Mouse (Mus musculus) left cerebral cortex, adult 11 months (tissue): ENCODE data around the gene Srr.

Experiments used
- DNase-seq: peaks from one replicate; pipeline ENCODE4 v3.0.0; 2022; ENCODE audit warnings: low spot score

Srr gene

DNA sequence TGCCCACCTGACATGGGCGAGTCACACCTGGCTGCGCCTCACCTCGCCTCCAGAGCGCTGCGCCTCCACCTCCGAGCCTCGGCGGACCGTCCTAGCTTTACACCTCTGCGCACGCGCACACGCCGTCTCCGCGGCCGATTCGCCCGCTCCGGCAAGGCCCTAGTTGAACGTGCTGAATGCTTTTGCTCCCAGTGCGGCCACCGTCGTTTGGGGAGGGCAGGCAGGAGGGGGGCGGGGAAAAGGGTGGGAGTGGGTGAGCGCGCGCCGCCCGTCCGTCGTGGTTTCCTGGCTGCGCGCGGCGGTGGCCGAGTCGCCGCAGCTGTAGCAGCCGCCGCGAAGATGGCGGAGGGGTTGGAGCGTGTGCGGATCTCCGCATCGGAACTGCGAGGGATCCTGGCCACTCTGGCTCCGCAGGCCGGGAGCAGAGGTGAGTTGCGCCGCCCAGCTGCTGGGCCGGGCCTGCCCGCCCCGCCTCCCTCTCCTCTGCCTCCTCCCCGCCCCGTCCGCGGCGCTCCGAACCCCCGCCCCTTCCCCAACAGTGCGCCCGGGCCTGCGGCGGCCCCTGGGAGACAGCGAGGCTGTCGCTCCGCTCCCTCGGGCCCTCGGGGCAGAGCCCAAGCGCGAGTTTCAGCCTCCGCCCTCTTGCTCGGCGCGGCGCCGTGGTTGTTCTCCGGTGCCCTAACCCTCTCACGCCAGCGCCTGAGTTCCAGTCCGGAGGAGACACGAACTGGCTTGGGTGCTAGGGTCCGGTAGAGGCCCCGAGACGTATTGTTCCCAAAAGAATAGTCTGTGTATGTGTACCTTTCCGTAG lies at the start of gene Srr, which contains the start of gene Smg6:
Gene Srr, minus strand, starts transcription at position 372 of the 811 bp plus-strand sequence.
Gene Smg6, plus strand, starts transcription at position 247 of the 811 bp plus-strand sequence.
- peak; percentile 85 for DNase-seq

DNA sequence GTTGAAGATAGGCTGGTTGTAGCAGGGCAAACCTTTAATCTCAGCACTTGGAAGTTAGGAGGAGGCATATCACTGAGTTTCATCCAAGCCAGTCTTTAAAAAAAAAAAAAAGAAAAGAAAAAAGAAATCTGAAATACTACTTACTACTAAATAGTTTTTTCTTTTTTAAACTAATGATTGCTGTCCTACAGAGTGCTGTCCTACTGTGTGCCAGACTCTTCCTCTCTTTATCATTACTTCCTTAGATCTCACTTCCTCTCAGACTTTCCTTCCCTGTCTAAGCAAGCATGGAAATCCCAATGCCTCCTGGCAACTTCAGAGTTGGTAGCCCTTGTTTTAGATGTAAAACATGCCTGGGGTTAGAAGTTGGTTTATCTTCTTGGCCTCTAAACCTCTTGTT lies 48.9 kb upstream of the Srr start:
- DNase-seq: no peak

DNA sequence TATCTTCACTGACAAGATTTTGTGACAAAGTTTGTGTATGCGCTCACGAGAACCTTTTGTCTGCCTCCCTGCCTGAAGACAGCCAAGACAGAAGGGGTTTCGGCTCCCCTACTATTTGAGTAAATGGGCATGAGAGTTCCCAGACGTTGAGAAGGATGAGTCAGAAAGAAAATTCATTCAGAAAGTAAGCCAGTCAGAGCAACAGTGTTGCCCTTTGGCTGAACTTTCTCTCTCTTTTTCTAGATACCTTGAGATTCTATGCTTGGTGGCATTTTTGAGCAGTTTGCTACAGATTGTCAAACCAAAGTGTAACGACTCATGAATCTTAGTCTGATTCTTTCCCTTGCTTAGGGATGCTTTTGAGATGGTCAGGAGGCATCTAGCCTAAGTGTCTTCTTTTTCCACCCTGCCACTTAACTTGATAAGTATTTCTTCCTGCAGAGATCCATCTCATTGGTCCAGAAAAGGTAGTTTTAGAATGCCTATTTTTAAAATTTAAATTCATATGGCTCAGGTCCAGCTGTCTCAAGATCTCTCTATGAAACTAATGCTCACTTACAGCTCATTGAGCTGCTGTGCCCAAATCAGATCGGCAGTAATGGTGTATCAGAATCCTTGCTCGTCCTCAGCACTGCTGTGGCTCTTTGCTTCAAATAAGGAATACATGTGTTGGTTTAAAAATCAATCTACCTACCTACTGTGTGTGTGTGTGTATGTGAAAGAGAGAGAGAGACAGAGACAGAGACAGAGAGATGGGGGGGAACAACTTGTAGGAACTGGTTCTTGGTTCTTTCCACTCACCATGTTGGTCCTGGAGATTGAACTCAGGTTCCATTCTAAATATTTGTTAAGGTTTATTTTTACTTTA lies 47.8 kb upstream of the Srr start:
- no peak for DNase-seq

DNA sequence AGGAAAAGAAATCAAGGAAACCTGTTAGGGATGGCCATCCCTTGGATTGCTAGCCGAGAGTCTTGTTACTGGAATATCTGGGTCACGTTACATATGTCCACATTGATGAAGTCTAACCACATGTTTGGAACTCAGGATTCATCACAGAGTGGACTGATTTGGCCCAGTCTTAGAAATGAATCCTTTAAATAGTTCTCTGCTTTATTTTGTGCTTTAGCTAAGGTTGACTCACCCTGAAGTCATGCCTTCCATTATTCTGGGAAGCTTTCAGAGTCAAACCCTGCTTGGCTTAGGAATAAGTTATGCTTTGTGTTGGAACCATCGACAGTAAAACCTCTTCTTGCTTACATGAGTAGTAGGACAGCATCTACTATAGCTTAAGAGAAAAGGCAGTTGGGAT lies 39.8 kb upstream of the Srr start:
- DNase-seq: no peak

DNA sequence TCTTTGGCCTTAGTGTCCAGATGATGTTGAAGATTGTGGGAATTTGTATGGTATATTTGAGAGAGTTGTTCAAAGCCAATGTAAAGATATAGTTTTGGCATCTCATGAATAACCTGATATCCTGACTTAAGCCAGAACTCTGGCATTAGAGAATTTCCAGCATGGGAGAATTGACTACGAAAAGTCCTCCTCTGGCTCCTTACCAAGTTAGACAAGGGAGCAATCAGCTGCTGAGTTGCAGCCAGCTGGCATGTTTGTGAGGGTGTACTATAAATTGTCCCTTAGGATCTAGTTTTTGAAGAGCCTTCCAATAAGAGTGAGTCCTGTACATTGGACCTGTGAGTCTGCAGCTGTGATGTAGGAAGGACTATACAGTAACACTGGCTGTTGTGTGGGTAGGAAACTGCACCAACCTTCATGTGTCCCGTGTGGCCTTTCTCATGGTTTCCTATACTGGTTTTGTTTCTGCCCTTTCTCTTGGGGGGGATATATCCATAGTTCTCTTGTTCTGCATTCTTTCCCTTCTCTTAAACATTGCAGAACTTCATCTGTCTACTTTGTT lies 37.2 kb upstream of the Srr start:
- no peak for DNase-seq

DNA sequence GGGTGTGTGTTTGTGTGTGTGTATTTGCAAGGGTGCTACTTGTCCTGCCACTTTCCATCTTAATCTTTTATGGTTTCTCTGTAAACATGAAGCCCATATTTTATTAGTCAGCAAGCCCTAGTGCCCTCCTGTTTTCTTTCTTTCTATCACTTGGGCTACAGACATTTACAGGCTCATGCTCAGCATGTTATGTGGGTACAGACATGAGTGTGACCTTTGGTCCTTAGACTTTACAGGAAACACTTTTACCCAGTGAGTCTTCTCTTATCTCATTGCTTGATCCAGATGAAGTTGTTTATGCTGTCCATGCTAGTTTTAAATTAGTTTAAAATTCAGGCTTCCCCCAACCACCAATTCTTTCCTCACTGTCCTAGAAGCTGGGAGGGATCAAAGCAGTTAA lies 36.2 kb upstream of the Srr start:
- no peak for DNase-seq

DNA sequence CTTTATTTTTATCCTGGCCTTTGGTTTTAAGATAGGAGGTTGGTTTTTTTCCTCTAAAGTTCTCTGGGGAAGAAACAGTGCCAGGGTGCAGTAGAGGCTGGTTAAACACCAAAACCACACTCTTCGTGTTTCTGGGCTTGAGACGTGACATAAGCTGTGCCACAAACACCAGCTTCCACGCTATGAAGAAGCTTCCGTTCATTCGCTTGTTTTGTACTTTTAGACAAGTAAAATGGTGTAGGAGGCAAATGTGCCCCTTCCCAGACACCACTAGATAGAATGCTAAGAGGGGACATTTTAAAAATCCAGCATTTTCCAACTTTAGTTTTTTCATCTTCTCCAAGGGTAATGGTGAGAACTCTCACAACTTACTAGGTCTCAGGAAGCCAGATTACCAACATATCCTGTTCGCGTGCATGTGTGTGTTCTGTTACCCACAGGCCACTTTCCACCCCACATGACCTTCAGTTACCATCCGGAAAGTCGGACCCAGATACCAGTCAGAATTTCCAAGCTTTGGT lies 34.3 kb upstream of the Srr start:
- no peak for DNase-seq

DNA sequence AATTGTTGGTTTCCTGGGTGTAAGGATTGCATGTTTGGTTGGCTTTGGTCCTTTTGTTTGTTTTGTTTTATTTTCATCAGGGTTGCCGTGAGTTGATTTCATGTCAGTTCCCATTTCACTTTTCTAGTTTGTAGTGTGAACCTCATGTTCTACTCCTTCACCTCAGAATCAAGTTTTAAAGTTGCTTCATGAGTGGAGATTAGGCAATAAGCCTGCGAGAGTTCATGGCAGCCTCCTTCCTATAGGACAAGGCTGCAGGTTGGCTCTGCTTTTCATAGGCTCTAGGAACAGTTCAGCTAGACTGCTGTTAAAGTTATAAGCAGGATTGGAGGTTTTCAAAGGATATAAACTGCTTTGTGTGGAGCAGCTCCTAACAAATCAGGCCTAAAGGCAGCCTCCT lies 33.8 kb upstream of the Srr start:
- no peak for DNase-seq

DNA sequence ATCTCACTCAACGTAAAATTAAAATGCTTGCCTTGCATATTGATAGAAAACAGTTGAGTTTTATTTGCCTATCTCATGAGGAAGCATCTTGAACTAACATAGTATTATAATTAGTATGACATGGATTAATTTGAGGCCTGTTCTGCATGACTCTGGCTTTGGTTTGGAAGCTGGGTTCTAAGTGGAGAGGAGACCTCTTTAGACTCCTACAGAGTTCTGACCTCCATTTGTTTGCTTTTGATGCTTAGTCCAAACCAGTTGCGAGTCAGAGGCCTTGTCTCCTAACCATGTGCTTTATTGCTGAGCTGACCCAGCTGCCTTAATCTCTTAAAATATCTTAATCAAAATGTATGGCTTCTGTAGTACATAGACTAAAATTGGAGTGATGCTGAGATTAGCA lies 31.9 kb upstream of the Srr start:
- DNase-seq: no peak

DNA sequence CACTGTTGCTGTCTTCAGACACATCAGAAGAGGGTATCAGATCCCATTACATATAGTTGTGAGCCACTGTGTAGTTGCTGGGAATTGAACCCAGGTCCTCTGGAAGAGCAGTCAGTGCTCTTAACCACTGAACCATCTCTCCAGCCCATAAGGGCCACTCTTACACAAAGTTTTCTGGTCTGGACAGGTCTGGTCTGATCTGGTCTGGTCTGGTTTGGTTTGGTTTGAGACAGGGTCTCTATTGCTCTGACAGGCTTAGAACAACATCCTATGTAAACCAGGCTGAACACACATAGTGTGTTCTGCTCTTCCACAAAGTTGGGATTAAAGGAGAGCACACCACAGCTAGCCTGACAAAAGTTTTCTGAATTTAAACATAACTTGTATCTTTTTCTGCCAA lies 30.3 kb upstream of the Srr start:
- DNase-seq: no peak

DNA sequence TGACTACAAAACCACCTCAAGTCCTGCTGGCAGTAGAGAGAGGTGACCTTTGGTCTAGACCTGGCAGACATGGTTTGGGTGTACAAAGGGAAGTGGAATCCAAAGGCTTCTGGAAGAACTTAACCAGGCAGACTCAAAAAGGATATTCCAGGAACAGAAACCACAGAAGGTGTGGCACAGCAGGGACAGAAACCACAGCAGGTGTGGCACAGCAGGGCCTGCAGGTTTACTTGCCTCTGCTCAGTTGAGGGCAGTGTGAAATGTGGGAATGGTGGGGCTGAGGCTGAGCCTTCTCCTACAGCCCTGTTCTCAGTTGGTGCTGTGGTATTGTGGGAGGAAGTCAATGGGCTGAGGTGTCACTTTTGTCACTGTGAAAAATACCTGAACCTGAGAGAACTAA lies 29.2 kb upstream of the Srr start:
- no peak for DNase-seq

DNA sequence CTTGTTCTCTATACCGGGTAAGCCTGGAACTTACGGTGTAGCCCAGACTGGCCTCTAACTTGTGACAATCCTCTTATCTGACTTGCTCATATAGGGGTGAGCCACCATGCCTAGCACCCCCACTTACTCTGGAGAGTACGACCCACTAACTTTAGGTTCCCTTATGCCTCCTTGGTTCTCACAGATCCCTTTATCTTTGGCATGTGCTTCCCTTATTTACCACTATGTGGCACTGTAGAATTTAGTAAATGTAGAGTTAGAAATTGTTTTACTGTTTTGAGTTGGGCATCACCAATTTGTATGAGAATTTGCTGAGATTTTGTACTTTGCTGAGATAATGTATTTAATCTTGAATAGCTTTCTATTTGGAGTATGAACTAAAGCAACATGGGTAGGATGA lies 20.6 kb upstream of the Srr start:
- peak; percentile 38 for DNase-seq

DNA sequence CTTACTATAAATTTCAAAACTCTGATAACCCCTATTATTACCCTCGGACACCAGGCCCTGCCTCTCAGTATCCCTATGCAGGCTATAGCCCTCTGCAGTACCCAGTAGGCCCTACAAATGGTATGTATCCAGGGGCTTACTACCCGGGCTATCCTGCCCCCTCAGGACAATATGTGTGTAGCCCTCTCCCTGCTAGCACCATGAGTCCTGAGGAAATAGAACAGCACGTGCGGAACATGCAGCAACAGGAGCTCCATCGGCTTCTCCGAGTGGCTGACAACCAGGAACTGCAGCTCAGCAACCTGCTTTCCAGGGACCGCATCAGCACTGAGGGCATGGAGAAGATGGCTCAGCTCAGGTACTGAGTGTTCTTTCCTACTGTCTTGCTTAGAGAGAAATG lies 4.6 kb upstream of the Srr start:
- DNase-seq: no peak

DNA sequence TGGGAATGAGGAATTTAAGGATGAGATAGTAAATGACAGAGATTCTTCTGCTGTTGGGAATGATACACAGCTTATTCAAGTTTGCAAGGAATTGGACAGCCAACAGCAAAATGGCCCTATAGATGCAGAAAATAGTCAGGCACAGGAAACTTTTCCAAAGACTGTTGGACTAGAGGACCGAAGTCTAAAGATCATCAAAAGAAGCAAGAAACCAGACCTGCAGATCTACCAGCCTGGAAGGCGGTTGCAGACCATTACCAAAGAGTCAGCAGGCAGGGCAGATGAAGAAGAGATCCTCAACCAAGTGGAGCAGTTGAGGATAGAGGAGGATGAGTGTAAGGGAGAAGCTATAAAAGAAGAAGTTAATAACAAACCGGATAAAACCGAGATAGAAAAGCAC lies 3.4 kb upstream of the Srr start:
- DNase-seq: no peak

DNA sequence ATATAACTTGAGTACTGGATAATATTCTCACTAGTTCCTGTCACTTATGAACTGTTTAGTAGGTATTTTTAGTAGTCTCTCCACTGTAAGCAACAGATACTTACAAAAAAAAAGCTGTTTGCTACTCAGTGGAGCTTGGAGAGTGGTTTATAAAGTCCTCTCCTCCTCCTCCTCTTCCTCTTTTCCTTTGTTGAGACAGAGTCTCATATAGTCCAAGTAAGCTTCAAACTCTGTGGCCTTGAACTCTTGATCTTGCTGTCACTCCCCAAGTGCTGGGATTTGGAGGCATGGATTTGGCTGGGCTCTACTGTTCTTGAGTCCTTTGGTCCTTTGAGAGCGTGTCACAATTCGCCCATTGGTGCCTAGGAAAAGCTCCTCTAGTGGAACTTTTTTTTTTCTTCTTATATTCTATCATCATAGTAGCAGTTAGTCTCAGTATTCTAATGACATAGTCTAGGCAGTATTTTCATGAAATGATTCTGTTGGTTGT lies 1.5 kb upstream of the Srr start:
- DNase-seq: no peak

DNA sequence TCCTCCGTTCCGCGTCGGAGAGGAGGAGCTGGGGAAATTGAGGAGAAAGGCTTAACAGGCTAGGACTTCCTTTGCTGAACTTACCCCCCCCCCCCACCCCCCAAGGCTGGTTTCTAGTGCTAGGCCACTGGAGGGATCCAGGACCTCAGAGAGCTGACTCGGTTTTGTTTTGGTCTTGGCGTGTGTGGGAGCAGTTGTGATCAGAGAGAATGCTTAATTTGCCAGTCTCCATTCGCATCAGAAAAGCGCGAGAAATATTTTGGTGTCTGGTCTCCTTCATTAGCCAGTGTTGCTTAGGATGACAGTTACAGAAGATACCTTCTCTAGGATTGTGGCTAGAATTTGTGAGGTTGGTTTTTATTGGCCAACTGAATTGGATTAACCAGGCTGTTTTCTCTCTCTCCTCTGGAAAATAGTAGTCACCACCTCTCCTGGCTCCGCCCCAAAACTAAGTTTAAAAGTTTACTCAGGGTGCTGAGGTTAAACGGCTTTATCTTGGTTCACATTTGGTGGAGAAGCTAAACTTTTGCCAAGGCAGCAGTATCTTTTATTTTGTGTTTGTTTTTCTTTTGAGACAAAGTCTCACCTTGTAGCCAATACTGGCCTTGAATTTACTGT lies 749 bp upstream of the Srr start:
- DNase-seq: no peak

DNA sequence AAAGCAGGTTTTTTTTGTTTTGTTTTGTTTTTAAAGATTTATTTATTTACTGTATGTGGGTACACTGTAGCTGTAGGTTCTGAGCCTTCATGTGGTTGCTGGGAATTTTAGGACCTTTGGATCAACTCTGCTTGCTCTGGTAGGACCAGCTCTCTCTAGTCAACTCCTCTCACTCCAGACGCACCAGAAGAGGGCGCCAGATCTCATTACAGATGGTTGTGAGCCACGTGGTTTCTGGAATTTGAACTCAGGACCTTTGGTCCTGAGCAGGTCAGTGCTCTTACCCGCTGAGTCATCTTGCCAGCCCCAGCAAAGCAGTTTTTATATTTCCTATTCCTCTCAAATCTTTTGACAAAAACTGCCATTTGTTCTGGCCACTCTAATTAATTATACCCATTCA lies 1.6 kb downstream of the Srr start:
- no peak for DNase-seq

DNA sequence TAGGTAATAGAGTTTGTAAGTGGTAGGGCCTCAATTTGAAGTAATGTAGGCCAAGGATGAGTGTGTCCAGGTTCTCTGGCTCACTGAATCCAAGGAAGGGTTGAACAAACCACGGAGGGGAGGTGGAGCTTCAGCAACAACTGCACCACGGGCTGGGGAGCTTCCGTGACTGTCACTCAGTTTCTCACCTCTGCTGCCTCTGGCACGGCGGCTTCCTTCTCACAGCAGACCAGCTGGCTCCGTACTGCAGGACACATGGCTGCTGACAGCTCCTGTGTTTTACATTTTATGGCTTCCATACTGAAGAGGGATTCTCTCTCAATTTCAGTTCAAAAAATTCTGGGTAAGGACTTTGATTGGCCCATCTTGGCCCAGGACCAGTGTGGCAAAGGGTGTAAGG lies 6.5 kb downstream of the Srr start:
- DNase-seq: no peak

DNA sequence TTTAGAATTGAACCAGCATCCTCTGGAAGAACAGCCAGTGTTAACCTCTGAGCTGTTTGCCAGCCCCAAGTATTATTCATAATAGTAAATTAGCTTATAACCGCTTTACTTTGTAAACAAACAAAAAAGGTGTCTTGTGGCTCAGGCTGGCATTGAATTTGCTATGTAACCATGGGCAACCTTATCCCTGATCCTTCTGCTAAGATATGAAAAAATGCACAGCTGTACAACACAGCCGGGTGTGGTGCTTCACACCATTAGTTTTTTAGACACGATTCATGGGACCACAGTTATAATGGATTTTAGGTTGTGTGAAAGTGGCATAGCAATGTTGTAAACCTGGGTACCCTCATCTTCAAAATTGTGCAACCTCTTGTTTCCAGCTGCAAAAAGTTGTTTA lies 13.3 kb downstream of the Srr start:
- no peak for DNase-seq

DNA sequence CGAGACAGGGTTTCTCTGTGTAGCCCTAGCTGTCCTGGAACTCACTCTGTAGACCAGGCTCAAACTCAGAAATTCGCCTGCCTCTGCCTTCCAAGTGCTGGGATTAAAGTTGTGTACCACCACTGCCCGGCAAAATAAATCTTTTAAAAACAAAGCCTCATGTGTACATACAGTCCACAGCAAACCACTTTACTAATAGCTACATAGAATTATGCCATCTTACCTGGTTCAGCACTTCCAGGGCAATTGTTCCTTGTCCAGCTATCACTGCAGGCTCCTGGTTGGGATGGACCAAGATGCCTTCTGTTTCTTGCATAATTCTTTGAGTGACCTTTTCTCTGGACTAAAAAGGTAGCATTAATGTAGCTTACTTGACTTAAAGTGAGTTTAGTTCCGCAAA lies 15.8 kb downstream of the Srr start:
- no peak for DNase-seq

DNA sequence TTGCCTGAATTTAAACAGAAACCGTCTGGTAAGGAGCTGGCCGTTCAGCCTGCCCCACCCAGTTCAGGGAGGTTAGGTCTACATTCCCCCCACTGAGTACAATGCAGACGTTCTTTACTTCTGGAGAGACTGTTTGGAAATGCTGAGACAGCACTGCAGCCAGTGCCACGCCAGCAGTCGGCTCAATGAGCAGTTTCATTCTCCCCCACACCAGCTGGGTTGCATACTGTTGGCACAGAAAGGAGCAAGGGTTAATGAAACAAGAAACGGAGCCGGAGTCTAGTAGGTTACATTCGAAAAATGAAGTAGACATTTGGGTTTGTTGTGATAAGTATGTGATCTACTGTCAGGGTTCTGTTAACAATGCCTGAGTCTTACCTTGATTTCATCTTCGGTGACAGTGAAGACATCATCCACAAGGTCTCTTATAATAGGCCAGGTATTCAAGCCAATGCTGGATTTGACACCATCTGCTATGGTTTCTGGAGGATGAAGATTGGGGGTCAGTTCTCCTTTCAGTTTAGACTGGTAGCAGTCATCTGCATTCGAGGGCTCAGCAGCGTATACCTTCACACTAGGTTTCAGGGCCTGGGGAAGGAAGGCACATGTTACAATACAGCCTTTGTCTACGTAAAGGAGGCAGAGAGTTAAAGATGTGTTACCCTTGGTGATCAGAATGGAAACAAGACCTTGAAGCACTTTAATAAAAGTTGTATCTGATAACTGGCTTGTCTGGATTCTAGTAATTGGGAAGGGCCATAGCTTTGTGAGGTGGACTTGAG lies 16.9 kb downstream of the Srr start:
- DNase-seq: no peak
